In the genomic region with DNA sequence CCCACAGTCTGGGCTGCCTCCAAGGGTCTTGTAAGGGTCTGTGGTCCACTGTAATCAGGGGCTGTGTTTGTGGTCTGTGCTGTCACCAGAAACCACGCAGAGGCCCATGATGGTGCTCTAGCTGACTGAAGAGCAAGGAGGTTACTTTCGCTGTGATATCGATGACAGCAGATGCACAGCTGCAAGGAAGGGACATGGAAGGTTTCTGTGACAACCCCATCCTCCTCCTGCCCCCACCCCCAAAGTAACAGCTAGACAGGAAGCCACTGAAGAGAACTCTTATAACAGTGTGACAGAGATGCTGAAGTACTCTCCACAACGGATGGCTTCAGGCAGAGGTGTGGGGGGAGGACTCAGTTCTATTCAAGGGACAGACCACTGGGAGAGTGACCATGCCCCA, we compare ENCODE assay signal across 16 mouse cellular contexts.
A peak's percentile ranks its signal among the peaks of the same experiment; 100 is the strongest.
DNase-seq lines count a peak whose midpoint lies in the region; ATAC-seq lines count a peak whose summit lies in the region.
"Had no signal": no experiment of that assay in that cellular context is flagged by ENCODE, and none has a peak within 500 bp of the region (broad histone marks: within the 10 kb centered on the region; RNA-seq: fewer than 3 reads in every experiment).

No protein-coding gene starts in this region.

- 74% methylated on average over 4 of the region's 4 CpGs for WGBS in macrophage (ENCODE audit: missing documents)

- peak overlapping the region; percentile 73 for H3K27ac ChIP-seq in macrophage
- H3K27ac ChIP-seq: embryonic facial prominence, embryonic 12.5 days; gastrocnemius, adult 2 months; kidney, embryonic 15.5 days; neural tube, embryonic 13.5 days had no signal

- no peaks in the 10 kb centered on the region for H3K36me3 ChIP-seq in macrophage (ENCODE audit: inconsistent target)
- H3K36me3 ChIP-seq: embryonic facial prominence, embryonic 12.5 days; kidney, embryonic 15.5 days; neural tube, embryonic 13.5 days had no signal

- no peak overlapping the region for H3K4me3 ChIP-seq in macrophage (ENCODE audit: inconsistent target)
- H3K4me3 ChIP-seq: embryonic facial prominence, embryonic 12.5 days; gastrocnemius, adult 2 months; kidney, embryonic 15.5 days; neural tube, embryonic 13.5 days had no signal

- DNase-seq in CD4-positive helper T cell, adult 2 months (ENCODE audit: low read depth, low spot score): peak; percentile 54
- peak; percentile 20 to 21 for DNase-seq in thymus, postnatal 10 days (ENCODE audit: low spot score in 2 of 2)
- no peak for DNase-seq in spleen, postnatal 14 days (ENCODE audit: low spot score in 2 of 2)
- no peak for DNase-seq in adrenal gland, postnatal 4 days (ENCODE audit: low spot score in 2 of 2)
- no peak for DNase-seq in kidney, adult 11 months
- DNase-seq: cerebellum, postnatal 36 days; gastrocnemius, adult 2 months; heart, adult 11 months; right cerebral cortex, postnatal 14 days had no signal

- H3K79me2 ChIP-seq in macrophage (ENCODE audit: inconsistent target): no peaks in the 10 kb centered on the region

- ATAC-seq in activated CD4-positive, CD25-positive, alpha-beta regulatory T cell, adult 4 months: peak; percentile 82
- ATAC-seq: forebrain, embryonic 16.5 days; lung, postnatal 0 days had no signal

Comparison
In these comparisons a context has a peak if more than half of its experiments do, and no peak if none do; other contexts are left out.
1. DNase-seq: peak in CD4-positive helper T cell, adult 2 months (single experiment) and thymus, postnatal 10 days (2 of 2); none in spleen, postnatal 14 days (0 of 2), adrenal gland, postnatal 4 days (0 of 2) and kidney, adult 11 months (single experiment).